Mouse (Mus musculus): Measurements from ENCODE around the gene Lcn10. TPM values are rescaled to one million over a fixed set of nuclear protein-coding genes. Genes with fewer than 3 reads are reported as not detected.
"Not testable (repeated sequence)": the region's sequence is repeated elsewhere in the genome, so short reads cannot be mapped to it uniquely, and the experiment has no call there.

Gene Lcn10
- total and polyA plus RNA-seq, 2 experiments from 2014 or later: not detected

DNA sequence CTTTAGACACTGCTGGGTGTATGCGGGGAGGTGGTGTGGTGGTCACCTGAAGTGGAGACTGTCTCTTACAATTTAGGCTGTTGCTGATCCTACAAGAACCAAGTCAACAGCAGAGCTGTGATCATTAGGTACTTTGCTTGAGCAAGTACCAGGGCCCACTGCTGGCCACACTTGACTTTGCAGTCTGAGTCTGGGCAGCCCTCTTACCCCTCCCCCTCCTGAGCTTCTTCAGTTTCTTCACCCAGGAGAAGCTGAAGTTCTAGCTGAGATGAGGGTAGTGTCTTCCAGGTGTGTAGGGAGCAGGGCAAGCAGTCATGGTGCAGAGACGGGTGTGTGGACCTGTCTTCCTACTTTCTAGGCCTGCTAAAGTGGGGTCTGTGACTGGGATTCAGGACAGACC is 25.6 kb downstream of the Lcn10 start:
- Histone ChIP-seq H3K27ac (ENCODE audit: low read depth, low read length) (no peak overlapping the region), H3K4me2 (ENCODE audit: low read depth, low read length, poor library complexity, severe bottlenecking) (peak overlapping the region; percentile 79), H3K4me1 (ENCODE audit: insufficient read depth, low read length) (peaks cover 11% of the 10 kb centered on the region), H3K4me3 (ENCODE audit: low read depth, low read length) (peak overlapping the region; percentile 78), H3K9me3 (ENCODE audit: low read length) (no peaks in the 10 kb centered on the region), H3K9ac (replicated peaks; ENCODE audit: low read length, poor library complexity, severe bottlenecking) (no peak overlapping the region), H3K36me3 (ENCODE audit: insufficient read depth, low read length) (no peaks in the 10 kb centered on the region), H3K27me3 (ENCODE audit: insufficient read depth, low read length) (no peaks in the 10 kb centered on the region)
- TF ChIP-seq CTCF (IDR thresholded peaks at IDR 0.05): peak; percentile 61
- 85% methylated on average over 2 of the region's 2 CpGs for WGBS
- ATAC-seq (ENCODE audit: low FRiP score): no peak
- peak; percentile 68 for DNase-seq (ENCODE audit: low spot score)

GRCm38 (mm10) chr2:25709056-25709455 is 26.5 kb downstream of the Lcn10 start:
- H3K4me1 ChIP-seq (ENCODE audit: insufficient read depth, low read length): peaks cover 11% of the 10 kb centered on the region
- H3K27ac ChIP-seq (ENCODE audit: low read depth, low read length); H3K27me3 ChIP-seq (ENCODE audit: insufficient read depth, low read length); ATAC-seq (ENCODE audit: low FRiP score); DNase-seq (ENCODE audit: low spot score); H3K9ac ChIP-seq (replicated peaks; ENCODE audit: low read length, poor library complexity, severe bottlenecking); H3K4me3 ChIP-seq (ENCODE audit: low read depth, low read length); H3K9me3 ChIP-seq (ENCODE audit: low read length); H3K36me3 ChIP-seq (ENCODE audit: insufficient read depth, low read length): not testable (repeated sequence)
- WGBS: 93% methylated on average over 1 of the region's 1 CpGs
- H3K4me2 ChIP-seq (ENCODE audit: low read depth, low read length, poor library complexity, severe bottlenecking): peak overlapping the region; percentile 79

GRCm38 (mm10) chr2:25709791-25710190 is 27.3 kb downstream of the Lcn10 start:
- not testable (repeated sequence) for H3K4me3 ChIP-seq (ENCODE audit: low read depth, low read length); ATAC-seq (ENCODE audit: low FRiP score); DNase-seq (ENCODE audit: low spot score); H3K27me3 ChIP-seq (ENCODE audit: insufficient read depth, low read length); H3K9ac ChIP-seq (replicated peaks; ENCODE audit: low read length, poor library complexity, severe bottlenecking); H3K9me3 ChIP-seq (ENCODE audit: low read length); H3K36me3 ChIP-seq (ENCODE audit: insufficient read depth, low read length); H3K27ac ChIP-seq (ENCODE audit: low read depth, low read length); H3K4me2 ChIP-seq (ENCODE audit: low read depth, low read length, poor library complexity, severe bottlenecking)
- H3K4me1 ChIP-seq (ENCODE audit: insufficient read depth, low read length): peaks cover 11% of the 10 kb centered on the region
- WGBS: 64% methylated on average over 2 of the region's 2 CpGs

DNA sequence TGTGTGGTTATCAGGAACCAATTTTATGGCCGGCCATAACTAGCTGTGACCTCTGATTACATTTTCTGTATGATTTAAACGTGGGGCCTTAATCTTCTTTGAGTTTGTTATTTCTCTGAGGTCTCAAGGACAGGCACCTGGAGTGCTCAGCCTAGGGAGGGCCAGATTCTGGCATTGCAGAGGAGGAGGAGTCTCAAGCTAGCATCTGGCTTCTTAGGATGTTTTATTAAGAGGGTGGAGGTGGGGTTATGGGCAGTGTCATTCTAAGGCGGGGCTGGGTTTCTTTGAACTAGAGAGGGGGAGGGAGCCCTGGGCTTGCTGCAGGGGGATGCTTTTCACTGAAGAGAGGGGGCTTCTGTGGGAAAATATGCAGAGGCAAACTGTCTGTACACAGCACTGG is 29.1 kb downstream of the Lcn10 start:
- not testable (repeated sequence) for ATAC-seq (ENCODE audit: low FRiP score); H3K4me2 ChIP-seq (ENCODE audit: low read depth, low read length, poor library complexity, severe bottlenecking); H3K36me3 ChIP-seq (ENCODE audit: insufficient read depth, low read length); H3K9me3 ChIP-seq (ENCODE audit: low read length); H3K4me3 ChIP-seq (ENCODE audit: low read depth, low read length); H3K27me3 ChIP-seq (ENCODE audit: insufficient read depth, low read length); H3K27ac ChIP-seq (ENCODE audit: low read depth, low read length); H3K9ac ChIP-seq (replicated peaks; ENCODE audit: low read length, poor library complexity, severe bottlenecking); DNase-seq (ENCODE audit: low spot score)
- peaks cover 11% of the 10 kb centered on the region for H3K4me1 ChIP-seq (ENCODE audit: insufficient read depth, low read length)
- WGBS: 33% methylated on average over 3 of the region's 3 CpGs

- H3K27ac ChIP-seq (ENCODE audit: low read depth, low read length): no peak overlapping the region
- ATAC-seq (ENCODE audit: low FRiP score) (no peak), DNase-seq (ENCODE audit: low spot score) (no peak)
- H3K27me3 ChIP-seq (ENCODE audit: insufficient read depth, low read length): no peaks in the 10 kb centered on the region
- TF ChIP-seq CTCF (IDR thresholded peaks at IDR 0.05): no peak
- no peaks in the 10 kb centered on the region for H3K9me3 ChIP-seq (ENCODE audit: low read length)
- no peak overlapping the region for H3K4me2 ChIP-seq (ENCODE audit: low read depth, low read length, poor library complexity, severe bottlenecking)
- H3K4me3 ChIP-seq (ENCODE audit: low read depth, low read length): no peak overlapping the region
- no peaks in the 10 kb centered on the region for H3K4me1 ChIP-seq (ENCODE audit: insufficient read depth, low read length)
- H3K9ac ChIP-seq (replicated peaks; ENCODE audit: low read length, poor library complexity, severe bottlenecking): no peak overlapping the region
- H3K36me3 ChIP-seq (ENCODE audit: insufficient read depth, low read length): no peaks in the 10 kb centered on the region
Measured at GRCm38 (mm10) chr2:25717222-25717621, 34.7 kb downstream of the Lcn10 start.

- Histone ChIP-seq H3K4me2 (ENCODE audit: low read depth, low read length, poor library complexity, severe bottlenecking) (no peak overlapping the region), H3K27me3 (ENCODE audit: insufficient read depth, low read length) (no peaks in the 10 kb centered on the region), H3K4me1 (ENCODE audit: insufficient read depth, low read length) (no peaks in the 10 kb centered on the region), H3K36me3 (ENCODE audit: insufficient read depth, low read length) (no peaks in the 10 kb centered on the region), H3K9me3 (ENCODE audit: low read length) (no peaks in the 10 kb centered on the region), H3K27ac (ENCODE audit: low read depth, low read length) (no peak overlapping the region), H3K9ac (replicated peaks; ENCODE audit: low read length, poor library complexity, severe bottlenecking) (no peak overlapping the region), H3K4me3 (ENCODE audit: low read depth, low read length) (no peak overlapping the region)
- DNase-seq (ENCODE audit: low spot score): no peak
- ATAC-seq (ENCODE audit: low FRiP score): no peak
- WGBS: 57% methylated on average over 2 of the region's 2 CpGs
- TF ChIP-seq CTCF (IDR thresholded peaks at IDR 0.05): no peak
Measured at GRCm38 (mm10) chr2:25733199-25733930, 50.8 kb downstream of the Lcn10 start.

Other genes with a start within 250 kb of the Lcn10 start
- 0.61 and 0.66 TPM in 2 replicates for gene Clic3, start 225.9 kb upstream of the Lcn10 start, total RNA-seq (2014; rRNA removed)
- 2.0 and 2.4 TPM in 2 replicates for gene Clic3, start 225.9 kb upstream of the Lcn10 start, polyA plus RNA-seq (2015; fragmentation: Nextera tagmentation; extraction: Ambion mirVana)
- gene Paxx, start 221.6 kb upstream of the Lcn10 start, total RNA-seq (2014; rRNA removed): 163 and 195 TPM in 2 replicates
- 151 and 165 TPM in 2 replicates for gene Paxx, start 221.6 kb upstream of the Lcn10 start, polyA plus RNA-seq (2015; fragmentation: Nextera tagmentation; extraction: Ambion mirVana)
- gene Ptgds, start 212.7 kb upstream of the Lcn10 start, total RNA-seq (2014; rRNA removed): 2,128 and 2,726 TPM in 2 replicates
- gene Ptgds, start 212.7 kb upstream of the Lcn10 start, polyA plus RNA-seq (2015; fragmentation: Nextera tagmentation; extraction: Ambion mirVana): 2,827 and 3,075 TPM in 2 replicates
- not detected in 2 replicates for gene Lcn12, start 188.8 kb upstream of the Lcn10 start, total RNA-seq (2014; rRNA removed)
- gene Lcn12, start 188.8 kb upstream of the Lcn10 start, polyA plus RNA-seq (2015; fragmentation: Nextera tagmentation; extraction: Ambion mirVana): not detected in 2 replicates
- gene Fbxw5, start 182.0 kb upstream of the Lcn10 start, total RNA-seq (2014; rRNA removed): 131 and 148 TPM in 2 replicates
- 106 and 113 TPM in 2 replicates for gene Fbxw5, start 182.0 kb upstream of the Lcn10 start, polyA plus RNA-seq (2015; fragmentation: Nextera tagmentation; extraction: Ambion mirVana)
- 2.7 and 4.4 TPM in 2 replicates for gene C8g, start 181.0 kb upstream of the Lcn10 start, total RNA-seq (2014; rRNA removed)
- 6.8 TPM in 2 replicates for gene C8g, start 181.0 kb upstream of the Lcn10 start, polyA plus RNA-seq (2015; fragmentation: Nextera tagmentation; extraction: Ambion mirVana)
- gene Traf2, start 135.8 kb upstream of the Lcn10 start, total RNA-seq (2014; rRNA removed): 5.5 and 7.6 TPM in 2 replicates
- 7.0 and 9.3 TPM in 2 replicates for gene Traf2, start 135.8 kb upstream of the Lcn10 start, polyA plus RNA-seq (2015; fragmentation: Nextera tagmentation; extraction: Ambion mirVana)
- gene Edf1, start 124.9 kb upstream of the Lcn10 start, total RNA-seq (2014; rRNA removed): 187 and 196 TPM in 2 replicates
- 389 and 392 TPM in 2 replicates for gene Edf1, start 124.9 kb upstream of the Lcn10 start, polyA plus RNA-seq (2015; fragmentation: Nextera tagmentation; extraction: Ambion mirVana)
- gene Mamdc4, start 107.9 kb upstream of the Lcn10 start, total RNA-seq (2014; rRNA removed): 1.7 and 1.9 TPM in 2 replicates
- 0.32 TPM in 2 replicates for gene Mamdc4, start 107.9 kb upstream of the Lcn10 start, polyA plus RNA-seq (2015; fragmentation: Nextera tagmentation; extraction: Ambion mirVana)
- gene Phpt1, start 107.5 kb upstream of the Lcn10 start, total RNA-seq (2014; rRNA removed): 37.9 and 39.8 TPM in 2 replicates
- 192 and 209 TPM in 2 replicates for gene Phpt1, start 107.5 kb upstream of the Lcn10 start, polyA plus RNA-seq (2015; fragmentation: Nextera tagmentation; extraction: Ambion mirVana)
- gene Ajm1, start 101.0 kb upstream of the Lcn10 start, total RNA-seq (2014; rRNA removed): 23.1 and 30.9 TPM in 2 replicates
- gene Ajm1, start 101.0 kb upstream of the Lcn10 start, polyA plus RNA-seq (2015; fragmentation: Nextera tagmentation; extraction: Ambion mirVana): 19.2 and 22.1 TPM in 2 replicates
- gene Rabl6, start 74.2 kb upstream of the Lcn10 start, total RNA-seq (2014; rRNA removed): 66.8 and 98.0 TPM in 2 replicates
- 56.7 and 61.2 TPM in 2 replicates for gene Rabl6, start 74.2 kb upstream of the Lcn10 start, polyA plus RNA-seq (2015; fragmentation: Nextera tagmentation; extraction: Ambion mirVana)
- not detected in 2 replicates for gene Ccdc183, start 65.0 kb upstream of the Lcn10 start, total RNA-seq (2014; rRNA removed)
- 0.26 and 0.36 TPM in 2 replicates for gene Ccdc183, start 65.0 kb upstream of the Lcn10 start, polyA plus RNA-seq (2015; fragmentation: Nextera tagmentation; extraction: Ambion mirVana)
- gene Tmem141, start 60.7 kb upstream of the Lcn10 start, total RNA-seq (2014; rRNA removed): 45.7 and 54.6 TPM in 2 replicates
- 58.3 and 67.9 TPM in 2 replicates for gene Tmem141, start 60.7 kb upstream of the Lcn10 start, polyA plus RNA-seq (2015; fragmentation: Nextera tagmentation; extraction: Ambion mirVana)
- 5.7 and 7.2 TPM in 2 replicates for gene Fcna, start 54.7 kb upstream of the Lcn10 start, total RNA-seq (2014; rRNA removed)
- gene Fcna, start 54.7 kb upstream of the Lcn10 start, polyA plus RNA-seq (2015; fragmentation: Nextera tagmentation; extraction: Ambion mirVana): 5.1 and 5.3 TPM in 2 replicates
- gene Lcn8, start 29.6 kb upstream of the Lcn10 start, total RNA-seq (2014; rRNA removed): not detected in 2 replicates
- gene Lcn8, start 29.6 kb upstream of the Lcn10 start, polyA plus RNA-seq (2015; fragmentation: Nextera tagmentation; extraction: Ambion mirVana): not detected in 2 replicates
- not detected in 2 replicates for gene Lcn5, start 24.8 kb upstream of the Lcn10 start, total RNA-seq (2014; rRNA removed)
- gene Lcn5, start 24.8 kb upstream of the Lcn10 start, polyA plus RNA-seq (2015; fragmentation: Nextera tagmentation; extraction: Ambion mirVana): not detected in 2 replicates
- gene Lcn6, start 5.9 kb upstream of the Lcn10 start, total RNA-seq (2014; rRNA removed): not detected in 2 replicates
- not detected in 2 replicates for gene Lcn6, start 5.9 kb upstream of the Lcn10 start, polyA plus RNA-seq (2015; fragmentation: Nextera tagmentation; extraction: Ambion mirVana)
- gene Obp2a, start 17.3 kb downstream of the Lcn10 start, total RNA-seq (2014; rRNA removed): not detected in 2 replicates
- not detected in 2 replicates for gene Obp2a, start 17.3 kb downstream of the Lcn10 start, polyA plus RNA-seq (2015; fragmentation: Nextera tagmentation; extraction: Ambion mirVana)
- 87.1 and 89.2 TPM in 2 replicates for gene Bmyc, start 24.0 kb downstream of the Lcn10 start, total RNA-seq (2014; rRNA removed)
- gene Bmyc, start 24.0 kb downstream of the Lcn10 start, polyA plus RNA-seq (2015; fragmentation: Nextera tagmentation; extraction: Ambion mirVana): 229 TPM in 2 replicates
- not detected in 2 replicates for gene Obp2b, start 54.3 kb downstream of the Lcn10 start, total RNA-seq (2014; rRNA removed)
- not detected in 2 replicates for gene Obp2b, start 54.3 kb downstream of the Lcn10 start, polyA plus RNA-seq (2015; fragmentation: Nextera tagmentation; extraction: Ambion mirVana)
- not detected in 2 replicates for gene Lcn3, start 82.8 kb downstream of the Lcn10 start, total RNA-seq (2014; rRNA removed)
- not detected in 2 replicates for gene Lcn3, start 82.8 kb downstream of the Lcn10 start, polyA plus RNA-seq (2015; fragmentation: Nextera tagmentation; extraction: Ambion mirVana)
- not detected in 2 replicates for gene Lcn11, start 94.3 kb downstream of the Lcn10 start, total RNA-seq (2014; rRNA removed)
- gene Lcn11, start 94.3 kb downstream of the Lcn10 start, polyA plus RNA-seq (2015; fragmentation: Nextera tagmentation; extraction: Ambion mirVana): not detected in 2 replicates
- not detected in 2 replicates for gene Gm13539, start 99.5 kb downstream of the Lcn10 start, total RNA-seq (2014; rRNA removed)
- gene Gm13539, start 99.5 kb downstream of the Lcn10 start, polyA plus RNA-seq (2015; fragmentation: Nextera tagmentation; extraction: Ambion mirVana): not detected in 2 replicates
- not detected in 2 replicates for gene Glt6d1, start 133.1 kb downstream of the Lcn10 start, total RNA-seq (2014; rRNA removed)
- gene Glt6d1, start 133.1 kb downstream of the Lcn10 start, polyA plus RNA-seq (2015; fragmentation: Nextera tagmentation; extraction: Ambion mirVana): not detected in 2 replicates
- not detected in 2 replicates for gene Lcn9, start 140.4 kb downstream of the Lcn10 start, total RNA-seq (2014; rRNA removed)
- not detected in 2 replicates for gene Lcn9, start 140.4 kb downstream of the Lcn10 start, polyA plus RNA-seq (2015; fragmentation: Nextera tagmentation; extraction: Ambion mirVana)
- not detected in 2 replicates for gene Sohlh1, start 164.5 kb downstream of the Lcn10 start, total RNA-seq (2014; rRNA removed)
- gene Sohlh1, start 164.5 kb downstream of the Lcn10 start, polyA plus RNA-seq (2015; fragmentation: Nextera tagmentation; extraction: Ambion mirVana): not detected in 2 replicates
- 49.2 and 60.7 TPM in 2 replicates for gene Kcnt1, start 181.0 kb downstream of the Lcn10 start, total RNA-seq (2014; rRNA removed)
- gene Kcnt1, start 181.0 kb downstream of the Lcn10 start, polyA plus RNA-seq (2015; fragmentation: Nextera tagmentation; extraction: Ambion mirVana): 21.7 and 22.1 TPM in 2 replicates